Mouse (Mus musculus): ENCODE measurements at regions not wholly inside any gene's neighbourhood (a gene's known extent, or its start where the extent isn't known, plus 50 kb on each side); places are given as distances from the start of the nearest gene placed in this dataset.

DNA sequence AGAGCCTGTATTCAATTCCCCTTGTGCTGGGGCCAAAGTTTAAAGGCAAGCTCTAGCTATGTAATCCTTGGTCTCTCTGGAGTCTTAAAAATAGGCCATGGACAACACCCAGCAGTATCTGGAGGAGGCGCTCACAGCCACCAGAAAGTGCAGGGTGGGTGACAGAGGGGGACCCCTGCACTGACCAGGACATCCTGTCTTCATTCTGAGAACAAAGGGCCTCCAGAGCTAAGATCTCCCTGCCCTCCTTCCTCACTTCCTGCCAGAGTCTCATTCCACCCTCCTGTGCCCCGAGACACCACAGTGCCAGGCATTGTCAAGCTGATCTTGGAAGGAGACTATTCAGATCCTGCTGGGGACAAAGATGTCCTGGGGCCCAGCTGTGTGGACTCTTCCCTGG lies 273.8 kb downstream of the Ajap1 start:
- Histone ChIP-seq H3K4me3 (ENCODE audit: control insufficient read depth in 1 of 2, insufficient read depth in 1 of 2, low read depth in 2 of 2, low read length in 2 of 2) (no peak overlapping the region), H3K36me3 (ENCODE audit: control insufficient read depth in 1 of 2, insufficient read depth in 2 of 2, low read length in 2 of 2) (no peaks in the 10 kb centered on the region), H3K9ac (ENCODE audit: control insufficient read depth, low read depth, low read length, poor library complexity, severe bottlenecking) (no peak overlapping the region), H3K27me3 (ENCODE audit: control insufficient read depth in 1 of 2, insufficient read depth in 2 of 2, low read length in 2 of 2) (no peaks in the 10 kb centered on the region), H3K4me1 (ENCODE audit: control insufficient read depth in 1 of 2, insufficient read depth in 2 of 2, low read length in 2 of 2) (no peaks in the 10 kb centered on the region), H3K27ac (ENCODE audit: control insufficient read depth, low read depth, low read length) (no peak overlapping the region), H3K79me2 (ENCODE audit: control insufficient read depth, insufficient read depth, low read length, poor library complexity) (no peaks in the 10 kb centered on the region), H3K9me3 (replicated peaks; ENCODE audit: insufficient read depth, low read length) (no peaks in the 10 kb centered on the region)
- TF ChIP-seq POLR2AphosphoS2 (IDR thresholded peaks at IDR 0.05; ENCODE audit: low read length) (no peak), ZC3H11A (IDR thresholded peaks at IDR 0.05; ENCODE audit: low read depth, low read length) (no peak), GATA1 (IDR thresholded peaks at IDR 0.05; ENCODE audit: low read depth, low read length) (no peak), UBTF (IDR thresholded peaks at IDR 0.05; ENCODE audit: borderline replicate concordance, insufficient read depth, low read depth, low read length) (no peak), RCOR1 (IDR thresholded peaks at IDR 0.05; ENCODE audit: low read depth, low read length) (no peak), MEF2A (IDR thresholded peaks at IDR 0.05; ENCODE audit: extremely low read depth, insufficient replicate concordance, low read depth, low read length, poor library complexity, severe bottlenecking) (no peak)
- no peak for DNase-seq (ENCODE audit: low read depth, low spot score)

DNA sequence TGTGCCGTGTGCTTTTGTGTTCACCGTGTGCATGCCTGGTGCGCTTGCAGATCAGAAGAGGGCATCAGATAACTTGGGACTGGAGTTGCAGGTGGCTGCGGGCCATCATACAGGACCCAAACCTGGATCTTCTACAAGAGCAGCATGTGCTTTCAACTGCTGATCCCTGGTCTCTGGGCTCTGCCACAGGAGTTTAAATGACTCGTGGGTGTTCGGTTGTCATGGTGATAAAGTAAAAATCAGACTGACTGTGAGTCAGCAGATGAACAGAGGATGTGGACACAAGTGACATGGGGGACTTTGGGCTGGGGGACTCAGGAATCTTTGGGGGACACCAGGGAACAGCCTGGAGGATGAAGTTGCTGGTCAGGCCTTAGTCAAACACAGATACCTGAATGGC lies 274.4 kb downstream of the Ajap1 start:
- Histone ChIP-seq H3K4me3 (ENCODE audit: control insufficient read depth in 1 of 2, insufficient read depth in 1 of 2, low read depth in 2 of 2, low read length in 2 of 2) (no peak overlapping the region), H3K36me3 (ENCODE audit: control insufficient read depth in 1 of 2, insufficient read depth in 2 of 2, low read length in 2 of 2) (no peaks in the 10 kb centered on the region), H3K27ac (ENCODE audit: control insufficient read depth, low read depth, low read length) (no peak overlapping the region), H3K79me2 (ENCODE audit: control insufficient read depth, insufficient read depth, low read length, poor library complexity) (no peaks in the 10 kb centered on the region), H3K4me1 (ENCODE audit: control insufficient read depth in 1 of 2, insufficient read depth in 2 of 2, low read length in 2 of 2) (no peaks in the 10 kb centered on the region), H3K27me3 (ENCODE audit: control insufficient read depth in 1 of 2, insufficient read depth in 2 of 2, low read length in 2 of 2) (no peaks in the 10 kb centered on the region), H3K9ac (ENCODE audit: control insufficient read depth, low read depth, low read length, poor library complexity, severe bottlenecking) (no peak overlapping the region), H3K9me3 (replicated peaks; ENCODE audit: insufficient read depth, low read length) (no peaks in the 10 kb centered on the region)
- no peak for DNase-seq (ENCODE audit: low read depth, low spot score)
- TF ChIP-seq NELFE (IDR thresholded peaks at IDR 0.05; ENCODE audit: low read depth, low read length), result no peak

DNA sequence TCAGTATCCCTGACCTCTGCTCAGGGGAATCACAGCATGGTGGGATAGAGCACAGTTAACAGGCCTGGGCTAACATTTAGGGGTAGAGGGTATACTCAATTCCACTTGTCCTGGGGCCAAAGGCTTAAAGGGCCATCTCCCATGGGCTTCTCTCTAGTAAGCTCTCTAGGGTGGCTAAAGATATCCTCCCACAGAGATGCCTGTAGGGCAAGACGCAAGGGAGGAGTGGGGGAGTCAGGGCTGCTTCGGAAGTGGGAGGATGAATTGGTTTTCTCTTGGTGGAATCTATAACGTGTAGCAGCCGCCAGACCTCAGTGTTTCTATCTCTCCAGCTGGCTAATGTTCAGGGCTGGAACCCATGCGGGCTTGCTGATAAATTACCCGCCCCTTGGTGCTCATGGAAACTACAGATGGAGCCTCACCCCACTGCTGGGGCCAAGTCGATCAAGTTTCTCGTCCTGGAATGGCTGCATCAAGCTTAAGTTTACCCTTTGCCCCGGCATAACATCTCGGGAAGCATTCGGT lies 275.0 kb downstream of the Ajap1 start:
- H3K27me3 ChIP-seq (ENCODE audit: control insufficient read depth in 1 of 2, insufficient read depth in 2 of 2, low read length in 2 of 2), result no peaks in the 10 kb centered on the region
- H3K9ac ChIP-seq (ENCODE audit: control insufficient read depth, low read depth, low read length, poor library complexity, severe bottlenecking), result no peak overlapping the region
- H3K4me1 ChIP-seq (ENCODE audit: control insufficient read depth in 1 of 2, insufficient read depth in 2 of 2, low read length in 2 of 2), result no peaks in the 10 kb centered on the region
- no peaks in the 10 kb centered on the region for H3K36me3 ChIP-seq (ENCODE audit: control insufficient read depth in 1 of 2, insufficient read depth in 2 of 2, low read length in 2 of 2)
- H3K79me2 ChIP-seq (ENCODE audit: control insufficient read depth, insufficient read depth, low read length, poor library complexity), result no peaks in the 10 kb centered on the region
- TF ChIP-seq KAT2A (conservative IDR thresholded peaks at IDR 0.05; ENCODE audit: low read depth, low read length) (no peak), CHD1 (IDR thresholded peaks at IDR 0.05; ENCODE audit: low read depth, low read length) (no peak), EP300 (IDR thresholded peaks at IDR 0.05; ENCODE audit: low read depth in 1 of 2, low read length in 2 of 2) (no peak), SMC3 (IDR thresholded peaks at IDR 0.05; ENCODE audit: low read depth, low read length) (no peak), MYC (IDR thresholded peaks at IDR 0.05; ENCODE audit: low read depth, low read length) (no peak), ZNF384 (IDR thresholded peaks at IDR 0.05; ENCODE audit: low read depth, low read length) (no peak), CHD2 (IDR thresholded peaks at IDR 0.05; ENCODE audit: low read length) (no peak)
- no peak overlapping the region for H3K4me3 ChIP-seq (ENCODE audit: control insufficient read depth in 1 of 2, insufficient read depth in 1 of 2, low read depth in 2 of 2, low read length in 2 of 2)
- H3K27ac ChIP-seq (ENCODE audit: control insufficient read depth, low read depth, low read length), result no peak overlapping the region
- H3K9me3 ChIP-seq (replicated peaks; ENCODE audit: insufficient read depth, low read length), result no peaks in the 10 kb centered on the region
- DNase-seq (ENCODE audit: low read depth, low spot score), result no peak
